ENCODE assay signal across 33 mouse cellular contexts in the genomic region with DNA sequence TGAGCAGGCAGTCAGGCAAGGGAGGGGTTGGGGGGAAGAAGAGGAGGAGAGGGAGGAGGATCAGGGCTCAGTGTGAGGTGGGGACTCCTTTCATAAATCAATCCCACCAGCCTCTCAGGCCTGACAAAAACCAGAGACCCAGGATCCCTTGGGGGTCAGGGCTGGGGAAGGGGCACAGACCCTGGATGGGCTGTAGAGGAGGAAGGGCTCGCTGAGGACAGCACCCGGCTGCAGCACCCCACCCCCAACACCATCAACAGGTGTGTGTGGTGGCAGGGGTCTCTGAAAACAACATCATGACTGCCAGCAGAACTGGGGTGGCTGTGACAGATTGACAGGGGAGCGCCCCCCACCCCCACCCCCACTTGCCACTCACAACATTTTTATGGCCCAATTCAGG. TPM values are rescaled to one million over a fixed set of nuclear protein-coding genes. Genes with fewer than 3 reads are reported as not detected.
DNase-seq lines count a peak whose midpoint lies in the region; ATAC-seq lines count a peak whose summit lies in the region.
"Had no signal": no experiment of that assay in that cellular context is flagged by ENCODE, and none has a peak within 500 bp of the region (broad histone marks: within the 10 kb centered on the region; RNA-seq: fewer than 3 reads in every experiment).

No protein-coding gene starts in this region.

- peaks cover 62% of the 10 kb centered on the region for H3K27me3 ChIP-seq in hindbrain, embryonic 10.5 days (ENCODE audit: insufficient read depth, poor library complexity, severe bottlenecking)
- H3K27me3 ChIP-seq in hindbrain, embryonic 16.5 days (replicated peaks; ENCODE audit: control insufficient read depth, insufficient read depth, low read length) = no peaks in the 10 kb centered on the region
- H3K27me3 ChIP-seq in embryonic facial prominence, embryonic 13.5 days = no peaks in the 10 kb centered on the region
- H3K27me3 ChIP-seq in limb, embryonic 13.5 days = no peaks in the 10 kb centered on the region; the same call in 1 of the 2 replicates

- no peaks in the 10 kb centered on the region; the same call in 1 of the 2 replicates for H3K9me3 ChIP-seq in hindbrain, embryonic 10.5 days
- no peaks in the 10 kb centered on the region for H3K9me3 ChIP-seq in hindbrain, embryonic 16.5 days (ENCODE audit: control insufficient read depth, low read length)
- H3K9me3 ChIP-seq in embryonic facial prominence, embryonic 13.5 days = no peaks in the 10 kb centered on the region
- no peaks in the 10 kb centered on the region for H3K9me3 ChIP-seq in limb, embryonic 13.5 days
- H3K9me3 ChIP-seq: hindbrain, embryonic 13.5 days; neural tube, embryonic 12.5 days had no signal

- H3K4me3 ChIP-seq in hindbrain, embryonic 10.5 days = no peak overlapping the region
- H3K4me3 ChIP-seq in hindbrain, embryonic 16.5 days (ENCODE audit: low read length) = no peak overlapping the region
- no peak overlapping the region for H3K4me3 ChIP-seq in embryonic facial prominence, embryonic 13.5 days
- H3K4me3 ChIP-seq in limb, embryonic 13.5 days = no peak overlapping the region
- H3K4me3 ChIP-seq: heart, adult 2 months; hindbrain, embryonic 13.5 days; myocyte; neural tube, embryonic 12.5 days had no signal

- peak overlapping the region; percentile 56; the same call in 1 of the 2 replicates for H3K27ac ChIP-seq in hindbrain, embryonic 10.5 days
- H3K27ac ChIP-seq in hindbrain, embryonic 16.5 days (ENCODE audit: low read depth, low read length) = no peak overlapping the region
- peak overlapping the region; percentile 68 for H3K27ac ChIP-seq in embryonic facial prominence, embryonic 13.5 days
- peak overlapping the region; percentile 73; the same call in 1 of the 2 replicates for H3K27ac ChIP-seq in limb, embryonic 13.5 days
- H3K27ac ChIP-seq: heart, adult 2 months; hindbrain, embryonic 13.5 days; liver, embryonic 14.5 days; neural tube, embryonic 12.5 days; stomach, postnatal 0 days had no signal

- no peak for ATAC-seq in hindbrain, embryonic 16.5 days
- ATAC-seq in embryonic facial prominence, embryonic 13.5 days (ENCODE audit: insufficient number of reproducible peaks, insufficient read depth, low FRiP score, low TSS enrichment, low read depth) = no peak
- peak; percentile 48; the same call in 1 of the 2 replicates for ATAC-seq in limb, embryonic 13.5 days (ENCODE audit: low FRiP score, low read depth)
- ATAC-seq in granulocyte monocyte progenitor cell, adult 5-6 weeks (replicated peaks; ENCODE audit: poor library complexity, severe bottlenecking) = no peak
- ATAC-seq: CD4-positive, CD25-positive, alpha-beta regulatory T cell, adult 4 months; forebrain, embryonic 14.5 days; intestine, postnatal 0 days; midbrain, embryonic 16.5 days had no signal

- intact Hi-C loops in heart, postnatal 14 days (cut with DNase I) = loop anchor here (5.0 kb wide), 1 partner anchor 33 kb away; no protein-coding TSS in a partner anchor

- peak; percentile 86 for DNase-seq in heart, adult 11 months
- no peak for DNase-seq in heart, postnatal 14 days
- no peak for DNase-seq in hindbrain, embryonic 10.5 days (ENCODE audit: low spot score)
- no peak for DNase-seq in right cerebral cortex, postnatal 4 days
- DNase-seq: adrenal gland, postnatal 36 days; cerebellum, adult 18-20 months; cerebellum, postnatal 14 days; gastrocnemius, postnatal 25 days; heart, adult 2 months; heart, postnatal 10 days; kidney, adult 9 months; kidney, postnatal 10 days; layer of hippocampus, adult 9-11 months; liver; lung, adult 2 months; right cerebral cortex, adult 18-20 months; thymus, adult 18-20 months; thymus, postnatal 25 days had no signal

- H3K4me1 ChIP-seq in hindbrain, embryonic 10.5 days (replicated peaks) = peaks cover 61% of the 10 kb centered on the region
- H3K4me1 ChIP-seq in hindbrain, embryonic 16.5 days (ENCODE audit: control insufficient read depth, insufficient read depth, low read depth, low read length) = peaks cover 17% of the 10 kb centered on the region
- H3K4me1 ChIP-seq in embryonic facial prominence, embryonic 13.5 days = peaks cover 70% of the 10 kb centered on the region
- H3K4me1 ChIP-seq in limb, embryonic 13.5 days = peaks cover 78% of the 10 kb centered on the region

- H3K4me2 ChIP-seq in hindbrain, embryonic 16.5 days (ENCODE audit: low read length) = no peak overlapping the region
- no peak overlapping the region for H3K4me2 ChIP-seq in embryonic facial prominence, embryonic 13.5 days
- H3K4me2 ChIP-seq in limb, embryonic 13.5 days (replicated peaks) = peak overlapping the region; percentile 27
- H3K4me2 ChIP-seq: hindbrain, embryonic 13.5 days; midbrain, embryonic 11.5 days; neural tube, embryonic 12.5 days had no signal

- WGBS in hindbrain, embryonic 10.5 days = 72% methylated on average over 3 of the region's 3 CpGs
- WGBS in hindbrain, embryonic 16.5 days = 68% methylated on average over 3 of the region's 3 CpGs
- 38% methylated on average over 3 of the region's 3 CpGs for WGBS in embryonic facial prominence, embryonic 13.5 days
- 5% methylated on average over 3 of the region's 3 CpGs for WGBS in limb, embryonic 13.5 days

- no peaks in the 10 kb centered on the region for H3K36me3 ChIP-seq in hindbrain, embryonic 10.5 days
- no peaks in the 10 kb centered on the region for H3K36me3 ChIP-seq in hindbrain, embryonic 16.5 days (ENCODE audit: control insufficient read depth, insufficient read depth, low read length)
- no peaks in the 10 kb centered on the region for H3K36me3 ChIP-seq in embryonic facial prominence, embryonic 13.5 days
- H3K36me3 ChIP-seq in limb, embryonic 13.5 days = no peaks in the 10 kb centered on the region
- H3K36me3 ChIP-seq: hindbrain, embryonic 13.5 days; neural tube, embryonic 12.5 days had no signal

- no peak overlapping the region for H3K9ac ChIP-seq in hindbrain, embryonic 16.5 days (ENCODE audit: low read depth, low read length)
- H3K9ac ChIP-seq in embryonic facial prominence, embryonic 13.5 days = no peak overlapping the region
- H3K9ac ChIP-seq in limb, embryonic 13.5 days = no peak overlapping the region
- H3K9ac ChIP-seq: hindbrain, embryonic 13.5 days; liver, embryonic 14.5 days; neural tube, embryonic 12.5 days had no signal

RNA-seq across cellular contexts. Expression of a gene that starts 36.0 kb away (rescaled TPM):
- total RNA-seq in heart, postnatal 14 days (2021) = 1 to 10 TPM; 6.5 to 9.2 TPM
- polyA plus RNA-seq in hindbrain, embryonic 10.5 days (2016; fragmentation: Nextera tagmentation; extraction: Ambion mirVana) = 16.1 and 17.7 TPM in 2 replicates
- 10.6 and 12.1 TPM in 2 replicates for polyA plus RNA-seq in hindbrain, embryonic 16.5 days (2015; fragmentation: Nextera tagmentation; extraction: Ambion mirVana)
- polyA plus RNA-seq in embryonic facial prominence, embryonic 13.5 days (2015; fragmentation: Nextera tagmentation; extraction: Ambion mirVana) = 71.4 and 72.9 TPM in 2 replicates
- 47.9 and 48.7 TPM in 2 replicates for polyA plus RNA-seq in limb, embryonic 13.5 days (2015; fragmentation: Nextera tagmentation; extraction: Ambion mirVana)
- not detected in 2 replicates for total RNA-seq in granulocyte monocyte progenitor cell, adult 5-6 weeks (2014; fragmentation: Nextera tagmentation)
- total RNA-seq in granulocyte monocyte progenitor cell, adult 5-6 weeks (2017) = not detected in 2 replicates
- total RNA-seq: megakaryocyte progenitor cell, adult 5-6 weeks had no signal
- polyA plus RNA-seq: CD4-positive, CD25-positive, alpha-beta regulatory T cell, adult 4 months had no signal
